Mouse (Mus musculus) neutrophil, adult 5-6 weeks (primary cell): ENCODE data around the gene Mcpt4. TPM values are rescaled to one million over a fixed set of nuclear protein-coding genes. Genes with fewer than 3 reads are reported as not detected.
"Not testable (repeated sequence)": the region's sequence is repeated elsewhere in the genome, so short reads cannot be mapped to it uniquely, and the experiment has no call there.

Source experiments
- ATAC-seq: fragments of 151-379, 151-347 bp; 2 replicates; pipeline ENCODE4 v1.8.0; 2017; ENCODE audit warnings: mild to moderate bottlenecking, moderate TSS enrichment; ENCODE audit not compliant: insufficient number of reproducible peaks, poor library complexity, low FRiP score, severe bottlenecking; ENCODE audit errors: extremely low read depth
- total RNA-seq: library from RNA; stranded (forward); fragments of 200-1000 nt; gene quantifications from 2 replicates; pipeline ENCODE4 v1.2.3, GENCODE M21; 2017

The Mcpt4 gene
- total RNA-seq, result not detected in 2 replicates

DNA sequence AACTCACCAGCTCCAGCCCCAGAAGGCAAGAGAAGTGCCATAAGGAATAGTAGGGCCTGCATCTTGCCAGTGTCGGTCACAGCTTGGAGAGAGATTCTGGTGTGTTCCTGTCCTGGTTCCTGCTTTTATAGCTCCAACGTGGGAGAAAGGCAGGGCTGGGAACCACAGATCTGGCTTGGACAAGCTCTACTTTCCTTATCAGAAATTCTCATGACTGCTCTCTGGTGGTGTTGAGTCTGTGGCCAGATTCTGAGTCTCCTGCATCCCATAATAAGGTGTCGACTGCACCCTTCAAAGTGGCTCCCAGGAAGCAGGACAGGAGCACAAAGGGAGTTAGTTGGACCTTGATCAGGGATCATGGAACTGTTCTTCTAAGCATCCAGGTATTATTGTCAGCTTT is at the start of gene Mcpt4:
Gene Mcpt4, minus strand, starts transcription at position 101 of the 400 bp plus-strand sequence.
- not testable (repeated sequence) for ATAC-seq

DNA sequence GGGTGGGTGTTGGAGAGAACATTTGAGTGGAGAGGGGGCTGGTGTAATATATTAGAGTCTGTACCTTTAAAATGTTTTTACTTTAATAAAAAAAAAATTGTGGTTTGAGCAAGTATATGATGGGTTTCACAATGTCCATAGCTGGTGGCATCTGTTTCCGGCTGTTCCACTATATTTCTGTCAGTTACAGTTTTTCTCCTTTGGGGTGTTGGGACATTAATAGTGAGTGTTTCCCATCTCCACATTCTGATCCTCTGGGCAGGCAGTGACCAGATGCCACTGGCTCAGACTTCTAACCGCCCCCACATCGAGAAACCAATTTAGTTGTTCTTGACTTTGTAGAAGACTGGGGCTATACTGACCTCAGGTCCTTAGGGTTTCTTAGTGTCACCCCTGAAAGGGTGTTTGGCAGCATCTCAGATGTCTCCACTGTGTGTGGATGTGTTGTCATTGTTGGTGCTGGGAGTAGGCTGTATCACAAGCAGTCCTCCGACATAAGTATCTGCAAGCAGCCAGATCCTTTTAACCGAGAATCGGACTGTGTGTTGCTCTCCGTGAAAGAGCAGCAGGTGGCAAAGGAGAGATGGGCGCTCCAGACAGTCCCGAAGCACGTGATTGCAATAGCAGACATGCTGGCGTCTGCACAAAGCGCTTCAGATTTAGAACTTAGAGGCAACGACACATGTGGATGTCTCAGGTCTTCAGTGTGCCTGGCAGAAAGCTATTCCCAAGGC is 43.5 kb upstream of the Mcpt4 start:
- ATAC-seq, result no peak

DNA sequence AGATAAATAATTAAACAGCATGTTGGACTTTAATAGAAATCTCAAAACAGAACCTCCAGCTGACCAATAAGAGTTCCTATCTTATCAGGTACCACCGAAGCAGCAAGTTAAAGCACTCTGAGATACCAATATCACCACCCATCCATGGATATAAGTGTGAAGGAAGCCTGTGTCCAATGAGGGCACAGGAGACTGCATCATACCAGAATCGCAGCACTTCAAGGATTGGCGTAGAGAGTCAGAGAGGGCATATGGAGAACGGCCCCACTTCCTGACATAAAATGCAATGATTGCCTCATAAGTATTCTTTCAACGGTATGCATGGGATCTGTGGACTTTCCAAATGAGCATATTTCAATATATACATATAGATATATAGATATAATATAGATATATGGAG is 42.9 kb upstream of the Mcpt4 start:
- ATAC-seq, result no peak

DNA sequence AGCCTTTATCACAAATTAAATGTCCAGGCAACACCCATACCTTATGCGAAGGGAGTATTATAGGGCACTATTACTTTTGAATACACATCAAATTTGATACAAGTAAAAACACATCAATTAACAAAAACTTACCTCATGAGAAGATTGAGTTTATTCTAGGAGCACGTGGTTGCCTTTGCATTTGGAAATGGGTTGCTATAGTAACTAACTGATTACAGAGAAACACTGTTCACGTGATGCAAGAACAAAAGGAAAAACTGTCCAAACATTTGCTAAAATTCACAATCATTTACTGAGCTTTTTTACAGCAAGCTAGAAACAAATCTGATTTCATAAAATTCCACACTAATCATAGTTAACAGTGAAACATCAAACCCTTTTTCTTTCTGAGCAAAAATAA is 41.3 kb upstream of the Mcpt4 start:
- ATAC-seq, result no peak

DNA sequence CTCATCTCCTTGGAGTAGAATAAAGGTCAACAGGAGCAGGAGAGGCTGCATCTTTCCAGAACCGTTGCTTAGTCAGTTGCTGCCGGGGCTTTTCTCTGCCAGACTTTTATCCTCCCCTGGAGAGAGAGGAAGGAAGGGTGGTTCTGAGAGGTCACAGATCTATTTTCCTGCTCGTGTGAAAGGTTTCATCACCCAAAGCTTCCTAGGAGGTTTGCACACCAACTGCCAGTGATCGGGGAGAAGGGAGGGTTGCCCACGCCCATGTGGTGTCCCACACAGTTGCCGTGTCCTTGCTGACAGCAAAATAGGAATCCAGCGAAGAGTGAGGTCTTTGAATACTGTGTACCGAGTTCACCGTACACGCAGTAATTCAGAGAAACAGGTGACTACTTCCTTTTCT is 40.3 kb upstream of the Mcpt4 start, which contains the start of gene Ctsg:
Gene Ctsg, minus strand, starts transcription at position 189 of the 400 bp plus-strand sequence.
- ATAC-seq, result no peak

DNA sequence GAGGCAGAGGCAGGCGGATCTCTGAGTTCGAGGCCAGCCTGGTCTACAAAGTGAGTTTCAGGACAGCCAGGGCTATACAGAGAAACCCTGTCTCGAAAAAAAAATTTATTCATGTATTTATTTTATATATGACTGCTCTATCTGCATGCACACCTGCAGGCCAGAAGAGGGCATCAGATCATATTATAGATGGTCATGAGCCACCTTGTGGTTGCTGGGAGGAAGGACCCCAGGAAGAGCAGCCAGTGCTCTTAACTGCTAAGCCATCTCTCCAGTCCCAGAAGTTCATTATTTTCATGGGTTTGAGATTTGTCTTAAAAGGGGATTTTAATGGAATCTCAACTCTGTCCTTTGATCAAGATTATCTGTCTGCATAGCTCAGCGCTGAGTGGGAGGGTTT is 36.8 kb upstream of the Mcpt4 start:
- no peak for ATAC-seq

DNA sequence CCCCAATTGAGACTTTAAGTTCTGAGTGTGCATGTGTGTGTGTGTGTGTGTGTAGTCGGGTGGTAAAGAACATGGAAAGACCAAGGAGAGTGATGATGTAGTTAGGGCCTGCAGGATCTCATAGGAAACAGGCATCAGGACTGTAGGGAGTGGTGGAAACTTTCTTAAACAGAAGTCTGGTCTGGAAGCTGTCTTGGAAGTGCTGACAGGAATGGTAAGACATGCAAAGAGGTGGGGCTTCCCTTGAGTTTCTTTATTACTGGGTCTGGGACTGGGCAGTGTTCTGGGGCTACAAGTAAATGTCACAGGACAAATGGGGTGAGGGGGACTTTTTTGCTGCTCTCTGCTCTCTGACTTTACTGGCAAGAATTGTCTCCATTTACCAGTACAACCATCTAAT is 35.5 kb upstream of the Mcpt4 start:
- no peak for ATAC-seq

DNA sequence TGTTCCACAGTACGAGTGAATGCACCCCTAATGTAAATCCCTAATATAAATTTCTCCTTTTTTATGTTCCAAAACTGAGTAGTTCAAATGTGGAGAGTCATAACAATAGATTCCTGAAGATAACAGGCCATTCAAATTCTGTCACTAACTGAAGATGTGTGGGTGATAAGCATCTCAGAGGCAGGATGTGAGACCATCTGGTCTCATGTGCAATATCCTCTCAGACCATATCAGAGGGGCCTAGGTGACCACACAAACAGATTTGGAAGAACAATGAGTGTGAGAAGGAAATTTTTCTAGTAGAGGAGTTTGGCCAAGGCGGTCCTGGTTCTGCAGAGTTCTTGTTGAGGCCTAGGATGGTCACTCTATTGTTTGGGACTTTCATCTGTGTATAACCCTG is 31.2 kb upstream of the Mcpt4 start:
- no peak for ATAC-seq

DNA sequence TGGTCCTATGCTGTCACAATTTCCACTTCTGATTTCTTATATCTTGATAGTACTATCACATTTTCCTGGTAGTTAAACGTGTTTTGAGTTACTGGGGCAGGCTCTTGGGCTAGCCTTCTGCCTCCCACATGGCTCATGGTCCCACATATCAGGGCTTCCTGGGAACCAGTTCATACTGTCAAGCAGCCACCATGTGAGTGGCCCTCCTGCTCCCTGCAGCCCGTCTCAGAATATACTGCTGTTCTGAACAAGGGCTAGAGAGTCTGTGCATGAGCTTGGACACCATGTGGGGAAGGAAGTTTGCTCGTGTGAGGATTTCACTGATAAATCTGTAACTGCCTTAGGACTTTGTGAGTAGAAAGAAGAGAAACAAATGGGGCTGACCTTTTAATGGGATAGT is 24.6 kb upstream of the Mcpt4 start:
- no peak for ATAC-seq

DNA sequence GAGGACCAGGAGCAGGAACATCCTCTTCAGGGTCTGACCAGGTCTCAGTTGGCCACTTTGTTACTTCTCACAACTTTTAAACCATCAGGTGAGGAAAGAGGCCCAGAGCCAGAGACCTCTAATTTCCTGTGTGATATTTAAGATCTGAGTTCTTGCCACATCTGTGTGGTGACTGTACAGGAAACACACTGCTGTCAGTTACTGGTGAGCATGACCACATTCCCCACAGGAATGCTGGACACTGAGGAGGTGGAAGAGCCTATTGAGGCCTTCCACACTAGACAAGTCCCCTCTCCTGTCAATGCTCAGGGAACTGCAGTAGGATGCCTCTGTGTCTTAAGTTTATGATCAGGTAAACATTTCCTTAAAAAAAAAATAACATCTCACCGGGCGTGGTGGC is 23.1 kb upstream of the Mcpt4 start, which contains the start of gene Mcpt8:
Gene Mcpt8, minus strand, starts transcription at position 107 of the 400 bp plus-strand sequence.
- no peak for ATAC-seq

DNA sequence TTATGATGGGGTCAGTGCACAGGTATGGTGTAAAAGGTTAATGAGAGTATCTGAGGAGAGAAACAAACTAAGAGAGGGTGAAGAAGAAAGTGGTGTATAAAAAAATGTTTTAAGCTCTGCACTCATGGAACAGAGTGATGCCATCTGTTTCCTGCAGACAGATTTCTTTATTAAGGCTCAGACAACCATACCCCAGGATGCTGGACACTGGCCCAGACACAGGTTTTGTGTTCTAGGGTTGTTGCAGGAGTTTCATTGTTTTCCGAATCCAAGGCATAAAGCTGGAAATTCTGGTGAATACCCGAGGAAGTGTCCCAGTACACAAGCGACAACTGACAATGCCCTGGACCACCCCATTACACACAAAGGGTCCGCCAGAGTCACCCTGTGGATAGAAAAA is 19.9 kb upstream of the Mcpt4 start:
- no peak for ATAC-seq

DNA sequence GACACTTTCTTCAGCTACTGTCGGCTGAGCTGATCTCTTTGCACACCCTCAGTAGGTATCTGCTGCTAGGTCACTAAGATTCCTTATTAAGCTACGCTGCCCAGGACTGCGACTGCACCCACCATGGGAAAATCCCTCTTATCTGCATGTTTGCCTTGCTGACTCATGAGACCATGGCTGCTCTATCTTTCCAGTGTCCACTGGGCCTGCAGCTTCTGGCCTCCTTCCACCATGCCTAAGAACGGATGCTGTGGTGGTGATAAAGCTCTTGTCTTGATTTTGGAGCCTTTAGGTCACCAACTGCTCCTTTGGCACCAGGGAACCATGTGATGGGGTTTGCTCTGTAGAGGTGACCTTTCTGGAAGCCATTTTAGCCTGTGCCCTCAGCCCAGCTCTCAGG is 4.4 kb downstream of the Mcpt4 start:
- no peak for ATAC-seq

DNA sequence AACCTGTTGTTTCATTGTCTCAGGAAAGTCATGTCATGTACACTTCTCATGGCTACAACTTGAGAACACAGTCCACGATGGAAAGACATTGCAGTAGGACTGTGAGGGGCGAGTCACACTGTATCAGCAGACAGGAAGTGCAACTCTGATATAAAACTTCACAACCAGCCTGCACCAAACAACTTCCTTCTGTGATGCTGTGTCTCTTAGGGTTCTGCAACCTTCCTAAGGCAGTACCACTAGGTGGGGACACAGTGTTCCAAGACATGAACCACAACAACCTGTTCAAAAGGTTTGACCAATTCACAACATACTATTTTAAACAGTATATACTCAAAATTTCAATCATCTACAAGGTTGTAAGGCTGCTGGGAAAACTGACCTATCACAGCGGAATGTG is 6.7 kb downstream of the Mcpt4 start:
- no peak for ATAC-seq

DNA sequence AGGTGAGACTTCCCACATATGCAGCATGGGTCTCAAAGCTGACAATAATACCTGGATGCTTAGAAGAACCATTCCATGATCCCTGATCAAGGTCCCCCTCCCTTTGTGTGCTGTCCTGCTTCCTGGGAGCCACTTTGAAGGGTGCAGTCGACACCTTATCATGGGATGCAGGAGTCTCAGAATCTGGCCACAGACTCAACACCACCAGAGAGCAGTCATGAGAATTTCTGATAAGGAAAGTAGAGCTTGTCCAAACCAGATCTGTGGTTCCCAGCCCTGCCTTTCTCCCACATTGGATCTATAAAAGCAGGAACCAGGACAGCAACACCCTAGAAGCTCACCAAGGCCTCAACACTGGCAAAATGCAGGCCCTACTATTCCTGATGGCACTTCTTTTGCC is 20.3 kb downstream of the Mcpt4 start, which contains the start of gene Mcpt2:
Gene Mcpt2, plus strand, starts transcription at position 250 of the 400 bp plus-strand sequence.
- ATAC-seq, result not testable (repeated sequence)

DNA sequence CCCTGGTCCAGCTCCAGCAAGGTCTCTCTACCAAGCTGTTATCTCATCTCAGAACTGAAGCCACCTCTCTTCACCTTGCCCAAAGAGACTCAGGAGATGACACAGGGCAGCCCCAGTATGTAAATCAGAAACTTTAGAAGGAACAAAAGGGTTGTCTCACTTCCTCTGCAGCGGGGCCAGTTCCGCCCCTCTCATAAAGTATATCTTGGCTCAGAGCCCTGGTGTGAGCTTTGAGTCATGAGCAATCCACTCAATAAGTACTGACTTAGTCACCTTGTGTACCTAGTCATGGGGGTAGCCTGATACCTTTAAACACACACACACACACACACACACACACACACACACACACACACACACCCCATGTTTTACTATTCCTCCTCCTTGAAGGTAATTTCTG is 27.7 kb downstream of the Mcpt4 start:
- no peak for ATAC-seq

DNA sequence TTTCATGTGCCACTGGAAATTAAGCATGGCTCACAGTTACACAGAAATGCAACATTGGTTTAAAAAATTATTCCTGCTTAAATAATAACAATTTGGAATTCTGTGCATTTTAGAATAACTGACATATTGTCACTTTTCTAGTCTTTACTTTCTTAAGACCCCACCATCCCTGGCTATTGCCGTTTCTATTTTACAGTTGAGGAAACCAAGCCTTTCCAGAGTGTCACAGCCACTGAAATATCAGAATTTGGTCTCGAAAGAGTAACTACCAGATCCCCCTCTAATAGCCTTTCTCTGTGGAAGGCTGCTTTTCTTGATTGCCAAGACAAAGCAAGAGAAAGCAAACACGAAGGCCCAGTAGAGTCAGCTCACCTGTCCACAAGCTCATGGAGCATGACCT is 31.7 kb downstream of the Mcpt4 start, which contains the start of gene Mcpt9:
Gene Mcpt9, minus strand, starts transcription at position 101 of the 400 bp plus-strand sequence.
- ATAC-seq, result not testable (repeated sequence)

DNA sequence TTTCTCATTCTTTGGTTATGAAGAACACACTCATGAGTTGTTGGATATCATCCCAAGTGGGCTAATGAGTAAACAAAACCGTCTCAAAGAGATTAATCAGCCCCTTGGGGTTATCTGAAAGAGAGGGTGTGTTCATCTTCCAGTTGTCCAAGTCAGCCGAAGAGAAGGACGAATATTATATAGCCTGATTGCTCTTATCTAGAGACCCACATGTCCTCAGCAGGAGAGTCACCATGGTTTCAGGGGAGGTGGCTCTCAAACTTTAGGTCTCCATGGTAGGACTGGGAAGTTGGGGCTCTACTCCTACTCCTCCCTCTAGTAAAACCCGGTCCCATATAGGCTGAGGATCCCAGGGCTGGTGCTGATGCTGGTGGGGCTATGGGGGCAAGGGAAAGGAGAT is 40.8 kb downstream of the Mcpt4 start:
- ATAC-seq, result not testable (repeated sequence)

DNA sequence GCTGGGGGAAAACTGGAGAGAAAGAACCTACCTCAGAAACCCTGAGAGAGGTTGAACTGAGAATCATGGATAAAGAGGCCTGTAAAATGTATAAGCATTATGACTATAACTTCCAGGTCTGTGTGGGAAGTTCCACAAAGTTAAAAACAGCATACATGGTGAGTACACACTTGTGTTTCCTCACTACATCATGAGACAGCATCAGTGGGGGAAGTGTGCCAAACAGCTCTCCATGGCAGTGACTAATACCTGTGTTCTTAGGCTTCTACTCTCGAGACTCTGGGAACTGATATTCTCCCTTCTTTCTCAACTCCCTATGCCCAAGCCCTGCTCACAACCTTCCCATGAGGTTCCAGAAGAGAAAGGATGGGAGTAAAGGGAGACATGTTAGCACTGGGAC is 42.7 kb downstream of the Mcpt4 start:
- ATAC-seq, result no peak

DNA sequence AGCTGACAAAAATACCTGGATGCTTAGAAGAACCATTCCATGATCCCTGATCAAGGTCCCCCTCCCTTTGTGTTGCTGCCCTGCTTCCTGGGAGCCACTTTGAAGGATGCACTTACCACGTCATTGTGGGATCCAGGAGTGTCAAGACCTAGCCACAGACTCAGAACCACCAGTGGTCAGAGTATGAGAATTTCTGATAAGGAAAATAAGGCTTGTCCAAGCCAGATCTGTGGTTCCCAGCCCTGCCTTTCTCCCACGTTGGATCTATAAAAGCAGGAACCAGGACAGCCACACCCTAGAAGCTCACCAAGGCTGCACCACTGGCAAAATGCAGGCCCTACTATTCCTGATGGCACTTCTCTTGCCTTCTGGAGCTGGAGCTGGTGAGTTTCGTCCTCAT is 44.4 kb downstream of the Mcpt4 start, which contains the start of gene Mcpt1:
Gene Mcpt1, plus strand, starts transcription at position 301 of the 400 bp plus-strand sequence.
- ATAC-seq, result not testable (repeated sequence)

DNA sequence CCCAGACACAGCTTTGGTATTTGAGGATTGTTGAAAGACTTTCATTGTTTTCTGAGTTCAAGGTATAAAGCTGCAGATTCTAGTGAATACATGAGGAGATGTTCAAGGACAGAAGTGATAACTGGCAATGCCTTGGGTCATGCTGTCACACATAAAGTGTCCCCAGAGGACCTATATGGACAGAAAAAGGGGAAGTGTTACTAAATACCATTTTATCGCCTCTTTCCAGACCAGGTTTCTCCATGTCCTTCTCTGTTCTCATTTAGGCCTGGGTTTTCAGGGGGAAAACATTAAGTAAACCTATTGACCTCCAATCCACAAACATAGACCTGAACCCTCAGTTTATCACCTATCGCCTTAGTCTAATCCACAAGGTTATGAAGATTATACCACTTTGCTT is 48.2 kb downstream of the Mcpt4 start:
- no peak for ATAC-seq

DNA sequence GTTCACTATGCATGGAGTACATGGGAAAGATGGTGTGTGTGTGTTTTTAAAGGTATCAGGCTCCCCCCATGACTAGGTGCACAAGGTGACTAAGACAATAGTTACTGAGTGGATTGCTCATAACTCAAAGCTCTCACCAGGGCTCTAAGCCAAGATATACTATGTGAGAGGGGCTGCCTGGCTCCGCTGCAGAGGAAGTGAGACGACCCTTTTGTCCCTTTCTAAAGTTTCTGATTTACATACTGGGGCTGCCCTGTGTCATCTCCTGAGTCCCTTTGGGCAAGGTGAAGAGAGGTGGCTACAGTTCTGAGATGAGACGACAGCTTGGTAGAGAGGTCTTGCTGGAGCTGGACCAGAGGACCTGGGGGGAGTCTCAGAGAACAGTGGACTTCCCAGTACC is 49.0 kb downstream of the Mcpt4 start:
- no peak for ATAC-seq
